Mouse (Mus musculus) embryo, embryonic 11.5 days (tissue): ENCODE measurements around the gene Ehd4.

ENCODE experiments used
- DNase-seq: peaks from one replicate; pipeline ENCODE4 v3.0.0-alpha.2; 2012; ENCODE audit warnings: low read depth, low spot score

The Ehd4 gene

GRCm38 (mm10) chr2:120154361-120154894 is at the start of gene Ehd4:
TSS of gene Ehd4 (minus strand) at chr2:120154606.
- peak; percentile 96 for DNase-seq

GRCm38 (mm10) chr2:120203742-120204141 is 49.3 kb upstream of the Ehd4 start:
- DNase-seq, result no peak

- DNase-seq, result no peak
Measured at GRCm38 (mm10) chr2:120200077-120200476, 45.7 kb upstream of the Ehd4 start.

- DNase-seq, result no peak
Measured at GRCm38 (mm10) chr2:120188174-120188573, 33.8 kb upstream of the Ehd4 start.

- DNase-seq, result no peak
Measured at GRCm38 (mm10) chr2:120187583-120187982, 33.2 kb upstream of the Ehd4 start.

- DNase-seq, result no peak
Measured at GRCm38 (mm10) chr2:120185527-120186276, 31.3 kb upstream of the Ehd4 start.

- DNase-seq, result no peak
Measured at GRCm38 (mm10) chr2:120178936-120179335, 24.5 kb upstream of the Ehd4 start.

GRCm38 (mm10) chr2:120173718-120174117 is 19.3 kb upstream of the Ehd4 start:
- peak; percentile 46 for DNase-seq

- no peak for DNase-seq
Measured at GRCm38 (mm10) chr2:120171362-120171761, 17.0 kb upstream of the Ehd4 start.

GRCm38 (mm10) chr2:120170726-120171125 is 16.3 kb upstream of the Ehd4 start:
- DNase-seq, result no peak

GRCm38 (mm10) chr2:120169382-120169781 is 15.0 kb upstream of the Ehd4 start:
- DNase-seq, result no peak

- no peak for DNase-seq
Measured at GRCm38 (mm10) chr2:120167763-120168162, 13.4 kb upstream of the Ehd4 start.

GRCm38 (mm10) chr2:120165474-120165873 is 11.1 kb upstream of the Ehd4 start:
- DNase-seq, result no peak

GRCm38 (mm10) chr2:120159434-120159833 is 5.0 kb upstream of the Ehd4 start:
- DNase-seq, result no peak

GRCm38 (mm10) chr2:120158846-120159245 is 4.4 kb upstream of the Ehd4 start:
- DNase-seq, result peak; percentile 11

GRCm38 (mm10) chr2:120158016-120158415 is 3.6 kb upstream of the Ehd4 start:
- DNase-seq, result no peak

GRCm38 (mm10) chr2:120157606-120158005 is 3.2 kb upstream of the Ehd4 start:
- no peak for DNase-seq

- DNase-seq, result no peak
Measured at GRCm38 (mm10) chr2:120153586-120154360, 633 bp downstream of the Ehd4 start.

- DNase-seq, result no peak
Measured at GRCm38 (mm10) chr2:120150571-120150970, 3.8 kb downstream of the Ehd4 start.

GRCm38 (mm10) chr2:120149634-120150033 is 4.8 kb downstream of the Ehd4 start:
- no peak for DNase-seq

- DNase-seq, result no peak
Measured at GRCm38 (mm10) chr2:120147999-120148398, 6.4 kb downstream of the Ehd4 start.

GRCm38 (mm10) chr2:120147364-120147763 is 7.0 kb downstream of the Ehd4 start:
- no peak for DNase-seq

GRCm38 (mm10) chr2:120146543-120146942 is 7.9 kb downstream of the Ehd4 start:
- no peak for DNase-seq
